Mouse (Mus musculus): ENCODE measurements around the gene Gm11596. TPM values are rescaled to one million over a fixed set of nuclear protein-coding genes. Genes with fewer than 3 reads are reported as not detected.
"Not testable (repeated sequence)": the region's sequence is repeated elsewhere in the genome, so short reads cannot be mapped to it uniquely, and the experiment has no call there.

The Gm11596 gene
- polyA plus RNA-seq (2015; fragmentation: Nextera tagmentation; extraction: Ambion mirVana): not detected in 2 replicates

DNA sequence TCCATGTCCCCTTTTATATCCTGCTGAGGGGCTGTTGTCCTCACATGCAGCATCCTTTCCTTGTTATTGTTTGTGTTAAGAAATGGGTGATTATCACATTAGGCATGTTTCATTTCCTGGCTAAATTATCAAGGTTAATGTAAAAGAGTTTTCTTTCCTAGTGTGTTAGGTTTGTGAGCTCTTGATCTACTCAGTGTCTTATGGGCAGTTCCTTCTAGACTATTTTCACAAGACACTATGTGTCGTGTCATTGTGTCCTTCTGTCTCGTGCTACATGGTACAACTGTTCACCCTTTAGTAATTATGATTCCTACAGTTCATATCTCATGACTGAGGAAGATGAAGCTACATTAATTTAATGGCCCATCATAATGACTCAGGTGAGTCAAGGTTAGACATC is at the start of gene Gm11596:
TSS of gene Gm11596 (minus strand) at position 101 of the 400 bp plus-strand sequence.
- no peaks in the 10 kb centered on the region for H3K4me1 ChIP-seq (ENCODE audit: control insufficient read depth, insufficient read depth, low read depth, low read length)
- H3K9ac ChIP-seq (ENCODE audit: low read depth, low read length): no peak within 1 kb of the TSS
- 76% methylated on average over 2 of the region's 2 CpGs for WGBS
- H3K36me3 ChIP-seq (ENCODE audit: control insufficient read depth, insufficient read depth, low read length): no peaks in the 10 kb centered on the region
- H3K9me3 ChIP-seq (ENCODE audit: control insufficient read depth, low read length): no peaks in the 10 kb centered on the region
- no peak within 1 kb of the TSS for H3K27ac ChIP-seq (ENCODE audit: low read depth, low read length)
- no peak within 1 kb of the TSS for H3K4me3 ChIP-seq (ENCODE audit: low read length)
- H3K4me2 ChIP-seq (ENCODE audit: low read length): no peak within 1 kb of the TSS
- no peak for ATAC-seq
- no peaks in the 10 kb centered on the region for H3K27me3 ChIP-seq (replicated peaks; ENCODE audit: control insufficient read depth, insufficient read depth, low read length)

DNA sequence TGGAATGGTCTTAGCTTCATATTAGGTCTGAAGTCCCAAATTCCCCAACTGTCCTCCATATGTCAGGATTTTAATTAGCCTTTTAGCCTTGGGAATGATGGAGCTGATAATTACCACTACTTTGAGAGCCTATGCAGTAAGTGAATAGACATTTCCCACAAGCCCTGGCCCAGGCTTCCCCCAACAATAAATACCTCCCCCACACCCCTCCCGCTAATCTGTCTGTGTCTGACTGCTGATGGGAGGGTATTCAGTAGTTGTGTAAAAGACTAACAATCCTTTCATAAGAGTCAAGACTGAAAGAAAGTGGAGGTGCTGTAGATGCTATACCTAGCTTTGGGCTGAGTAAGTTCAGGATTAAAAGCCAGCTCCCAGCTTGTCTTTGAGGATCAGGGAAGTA is 48.9 kb upstream of the Gm11596 start:
- H3K27me3 ChIP-seq (replicated peaks; ENCODE audit: control insufficient read depth, insufficient read depth, low read length): no peaks in the 10 kb centered on the region
- no peak for ATAC-seq
- H3K36me3 ChIP-seq (ENCODE audit: control insufficient read depth, insufficient read depth, low read length): no peaks in the 10 kb centered on the region
- no peak overlapping the region for H3K27ac ChIP-seq (ENCODE audit: low read depth, low read length)
- H3K4me1 ChIP-seq (ENCODE audit: control insufficient read depth, insufficient read depth, low read depth, low read length): no peaks in the 10 kb centered on the region
- no peak overlapping the region for H3K9ac ChIP-seq (ENCODE audit: low read depth, low read length)
- H3K4me2 ChIP-seq (ENCODE audit: low read length): no peak overlapping the region
- no peak overlapping the region for H3K4me3 ChIP-seq (ENCODE audit: low read length)
- no peaks in the 10 kb centered on the region for H3K9me3 ChIP-seq (ENCODE audit: control insufficient read depth, low read length)
- 71% methylated on average over 1 of the region's 1 CpGs for WGBS

- Histone ChIP-seq H3K36me3 (ENCODE audit: control insufficient read depth, insufficient read depth, low read length) (no peaks in the 10 kb centered on the region), H3K27me3 (replicated peaks; ENCODE audit: control insufficient read depth, insufficient read depth, low read length) (no peaks in the 10 kb centered on the region), H3K4me1 (ENCODE audit: control insufficient read depth, insufficient read depth, low read depth, low read length) (no peaks in the 10 kb centered on the region), H3K9me3 (ENCODE audit: control insufficient read depth, low read length) (no peaks in the 10 kb centered on the region), H3K9ac (ENCODE audit: low read depth, low read length) (no peak within 1 kb of the TSS), H3K4me2 (ENCODE audit: low read length) (no peak within 1 kb of the TSS), H3K4me3 (ENCODE audit: low read length) (no peak within 1 kb of the TSS), H3K27ac (ENCODE audit: low read depth, low read length) (no peak within 1 kb of the TSS)
- no peak for ATAC-seq
- WGBS: 70% methylated on average over 1 of the region's 1 CpGs
Observed at GRCm38 (mm10) chr11:99837966-99838365, 44.7 kb upstream of the Gm11596 start, which contains the start of gene 2300003K06Rik. TSS of gene 2300003K06Rik (minus strand) at chr11:99838066.

DNA sequence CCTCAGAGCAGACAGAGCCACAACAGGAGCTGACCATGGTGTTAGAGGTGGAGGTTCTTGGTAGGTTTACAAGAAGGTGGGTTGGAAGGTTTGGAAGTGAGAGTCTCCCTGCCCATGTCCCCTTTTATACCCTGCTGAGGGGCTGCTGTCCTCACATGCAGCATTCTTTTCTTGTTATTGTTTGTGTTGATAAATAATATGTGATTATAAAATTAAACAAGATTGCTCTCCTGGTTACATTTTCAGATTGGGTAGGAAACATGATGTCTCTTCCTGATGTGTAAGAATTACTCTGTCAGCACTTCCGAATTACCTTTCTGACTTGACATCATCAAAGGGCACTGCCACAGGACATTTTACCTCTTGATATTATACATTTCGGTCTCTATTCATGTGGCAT is 22.3 kb upstream of the Gm11596 start, which contains the start of gene Gm11564:
TSS of gene Gm11564 (minus strand) at position 101 of the 400 bp plus-strand sequence.
- H3K9ac ChIP-seq (ENCODE audit: low read depth, low read length); H3K36me3 ChIP-seq (ENCODE audit: control insufficient read depth, insufficient read depth, low read length); H3K4me3 ChIP-seq (ENCODE audit: low read length); H3K27me3 ChIP-seq (replicated peaks; ENCODE audit: control insufficient read depth, insufficient read depth, low read length); H3K9me3 ChIP-seq (ENCODE audit: control insufficient read depth, low read length); ATAC-seq; H3K27ac ChIP-seq (ENCODE audit: low read depth, low read length); H3K4me1 ChIP-seq (ENCODE audit: control insufficient read depth, insufficient read depth, low read depth, low read length); H3K4me2 ChIP-seq (ENCODE audit: low read length): not testable (repeated sequence)
- 90% methylated on average over 2 of the region's 2 CpGs for WGBS

- not testable (repeated sequence) for H3K27me3 ChIP-seq (replicated peaks; ENCODE audit: control insufficient read depth, insufficient read depth, low read length); H3K4me2 ChIP-seq (ENCODE audit: low read length)
Observed at GRCm38 (mm10) chr11:99809792-99810191, 16.5 kb upstream of the Gm11596 start, which contains the start of gene Krtap4-13. TSS of gene Krtap4-13 (minus strand) at chr11:99809892.

GRCm38 (mm10) chr11:99804346-99804745 is 11.1 kb upstream of the Gm11596 start, which contains the start of gene Gm11554:
TSS of gene Gm11554 (minus strand) at chr11:99804446.
- not testable (repeated sequence) for ATAC-seq; H3K27me3 ChIP-seq (replicated peaks; ENCODE audit: control insufficient read depth, insufficient read depth, low read length); H3K27ac ChIP-seq (ENCODE audit: low read depth, low read length); H3K9me3 ChIP-seq (ENCODE audit: control insufficient read depth, low read length); H3K4me3 ChIP-seq (ENCODE audit: low read length); H3K9ac ChIP-seq (ENCODE audit: low read depth, low read length); H3K4me1 ChIP-seq (ENCODE audit: control insufficient read depth, insufficient read depth, low read depth, low read length); H3K36me3 ChIP-seq (ENCODE audit: control insufficient read depth, insufficient read depth, low read length); H3K4me2 ChIP-seq (ENCODE audit: low read length)
- WGBS: no CpG with 5 or more reads among the region's 1 CpGs

More at GRCm38 (mm10) chr11:99809792-99810191, 16.5 kb upstream of the Gm11596 start, which contains the start of gene Krtap4-13:
- not testable (repeated sequence) for H3K9ac ChIP-seq (ENCODE audit: low read depth, low read length); H3K4me1 ChIP-seq (ENCODE audit: control insufficient read depth, insufficient read depth, low read depth, low read length); H3K36me3 ChIP-seq (ENCODE audit: control insufficient read depth, insufficient read depth, low read length); H3K4me3 ChIP-seq (ENCODE audit: low read length); H3K9me3 ChIP-seq (ENCODE audit: control insufficient read depth, low read length); H3K27ac ChIP-seq (ENCODE audit: low read depth, low read length); ATAC-seq

- not testable (repeated sequence) for H3K9me3 ChIP-seq (ENCODE audit: control insufficient read depth, low read length); H3K4me3 ChIP-seq (ENCODE audit: low read length); H3K27me3 ChIP-seq (replicated peaks; ENCODE audit: control insufficient read depth, insufficient read depth, low read length); H3K4me1 ChIP-seq (ENCODE audit: control insufficient read depth, insufficient read depth, low read depth, low read length); H3K27ac ChIP-seq (ENCODE audit: low read depth, low read length); ATAC-seq; H3K36me3 ChIP-seq (ENCODE audit: control insufficient read depth, insufficient read depth, low read length); H3K4me2 ChIP-seq (ENCODE audit: low read length); H3K9ac ChIP-seq (ENCODE audit: low read depth, low read length)
- WGBS: no CpG with 5 or more reads among the region's 1 CpGs
Observed at GRCm38 (mm10) chr11:99798832-99799231, 5.6 kb upstream of the Gm11596 start, which contains the start of gene Gm11569. TSS of gene Gm11569 (minus strand) at chr11:99798932.

DNA sequence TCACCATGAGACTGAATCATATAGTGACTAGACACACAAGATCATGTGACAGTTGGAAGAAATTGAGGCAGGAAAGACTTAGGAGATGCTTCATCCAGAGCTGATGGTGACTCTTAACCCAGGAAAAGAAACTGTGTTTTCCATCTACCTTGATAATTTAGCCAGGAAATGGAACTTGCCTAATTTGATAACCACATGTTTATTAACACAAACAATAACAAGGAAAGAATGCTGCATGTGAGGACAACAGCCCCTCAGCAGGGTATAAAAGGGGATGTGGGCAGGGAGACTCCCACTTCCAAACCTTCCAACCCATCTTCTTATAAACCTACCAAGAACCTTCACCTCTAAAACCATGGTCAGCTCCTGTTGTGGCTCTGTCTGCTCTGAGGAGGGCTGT is 8.4 kb downstream of the Gm11596 start, which contains the start of gene Krtap4-9:
TSS of gene Krtap4-9 (plus strand) at position 301 of the 400 bp plus-strand sequence.
- not testable (repeated sequence) for H3K36me3 ChIP-seq (ENCODE audit: control insufficient read depth, insufficient read depth, low read length); H3K4me3 ChIP-seq (ENCODE audit: low read length); ATAC-seq; H3K27me3 ChIP-seq (replicated peaks; ENCODE audit: control insufficient read depth, insufficient read depth, low read length); H3K4me1 ChIP-seq (ENCODE audit: control insufficient read depth, insufficient read depth, low read depth, low read length); H3K27ac ChIP-seq (ENCODE audit: low read depth, low read length); H3K9ac ChIP-seq (ENCODE audit: low read depth, low read length); H3K4me2 ChIP-seq (ENCODE audit: low read length); H3K9me3 ChIP-seq (ENCODE audit: control insufficient read depth, low read length)

- Histone ChIP-seq H3K27ac (ENCODE audit: low read depth, low read length) (no peak within 1 kb of the TSS), H3K36me3 (ENCODE audit: control insufficient read depth, insufficient read depth, low read length) (no peaks in the 10 kb centered on the region), H3K9me3 (ENCODE audit: control insufficient read depth, low read length) (no peaks in the 10 kb centered on the region), H3K4me3 (ENCODE audit: low read length) (no peak within 1 kb of the TSS), H3K9ac (ENCODE audit: low read depth, low read length) (no peak within 1 kb of the TSS), H3K4me1 (ENCODE audit: control insufficient read depth, insufficient read depth, low read depth, low read length) (no peaks in the 10 kb centered on the region; the same call in 1 of the 2 replicates), H3K27me3 (replicated peaks; ENCODE audit: control insufficient read depth, insufficient read depth, low read length) (no peaks in the 10 kb centered on the region), H3K4me2 (ENCODE audit: low read length) (no peak within 1 kb of the TSS)
- 98% methylated on average over 2 of the region's 2 CpGs for WGBS
- ATAC-seq: no peak
Observed at GRCm38 (mm10) chr11:99780604-99781003, 12.7 kb downstream of the Gm11596 start, which contains the start of gene Krtap4-8. TSS of gene Krtap4-8 (minus strand) at chr11:99780704.
